Mouse (Mus musculus) ovary, adult 18-20 months (tissue): ENCODE data around the gene Ublcp1.
"Not testable (repeated sequence)": the region's sequence is repeated elsewhere in the genome, so short reads cannot be mapped to it uniquely, and the experiment has no call there.

ENCODE experiments used
- DNase-seq: peaks from one replicate; pipeline ENCODE4 v3.0.0; 2022; ENCODE audit warnings: low spot score, mixed read lengths

The Ublcp1 gene

DNA sequence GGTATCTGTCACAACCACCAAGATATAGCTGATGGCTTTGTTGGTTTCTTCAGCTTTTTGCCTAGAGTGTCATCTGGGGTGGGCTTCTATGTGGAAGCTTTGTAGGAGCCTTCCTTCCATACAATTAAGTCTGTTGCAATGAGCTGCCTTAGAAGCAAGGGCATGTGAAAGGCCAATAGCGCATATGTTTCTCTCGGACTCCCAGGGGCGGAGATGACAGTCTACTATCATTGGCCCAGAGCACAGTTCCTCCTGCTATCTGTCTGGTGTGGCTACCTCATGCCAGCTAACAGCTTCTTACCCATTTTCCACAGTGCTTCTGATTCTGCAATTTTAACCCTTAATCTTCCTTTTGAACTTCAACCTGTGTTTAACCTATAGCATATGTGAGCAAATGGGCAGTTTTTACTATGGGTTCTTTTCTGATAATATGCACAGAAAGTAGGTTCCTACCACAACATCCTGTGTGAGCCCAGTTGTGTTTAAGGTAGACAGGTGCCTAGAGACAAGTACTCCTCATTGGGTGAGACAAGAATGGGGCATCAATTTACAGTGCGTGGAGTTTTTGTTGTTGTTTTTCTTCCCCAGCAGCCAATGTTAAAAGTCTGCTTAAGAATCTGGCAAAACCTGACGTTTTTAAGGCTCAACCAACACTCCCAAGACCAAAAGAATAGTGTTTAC is 24.5 kb upstream of the Ublcp1 start:
- no peak for DNase-seq

GRCm38 (mm10) chr11:44489117-44489516 is 18.8 kb upstream of the Ublcp1 start:
- no peak for DNase-seq

GRCm38 (mm10) chr11:44485089-44485736 is 14.9 kb upstream of the Ublcp1 start:
- no peak for DNase-seq

DNA sequence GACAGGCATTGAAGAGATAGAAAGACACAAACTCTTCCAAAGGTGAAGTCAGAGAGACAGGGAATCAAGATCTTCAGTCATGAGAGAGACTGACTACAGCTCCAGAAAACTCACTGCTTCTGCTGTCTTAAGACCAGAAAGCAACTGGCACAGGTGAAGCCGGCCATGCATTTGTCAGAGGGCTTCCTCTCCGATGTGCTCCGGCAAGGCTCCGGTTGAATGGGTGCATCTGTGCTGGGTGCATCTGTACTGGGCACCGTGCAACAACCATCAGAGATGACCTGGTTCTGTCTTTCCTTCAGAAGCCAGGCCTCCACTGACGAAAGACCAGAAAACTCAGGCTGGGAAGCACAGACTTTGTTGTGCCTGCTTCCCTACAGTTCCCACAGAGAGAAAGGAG is 9.9 kb upstream of the Ublcp1 start:
- DNase-seq, result no peak

GRCm38 (mm10) chr11:44478382-44478781 is 8.1 kb upstream of the Ublcp1 start:
- no peak for DNase-seq

DNA sequence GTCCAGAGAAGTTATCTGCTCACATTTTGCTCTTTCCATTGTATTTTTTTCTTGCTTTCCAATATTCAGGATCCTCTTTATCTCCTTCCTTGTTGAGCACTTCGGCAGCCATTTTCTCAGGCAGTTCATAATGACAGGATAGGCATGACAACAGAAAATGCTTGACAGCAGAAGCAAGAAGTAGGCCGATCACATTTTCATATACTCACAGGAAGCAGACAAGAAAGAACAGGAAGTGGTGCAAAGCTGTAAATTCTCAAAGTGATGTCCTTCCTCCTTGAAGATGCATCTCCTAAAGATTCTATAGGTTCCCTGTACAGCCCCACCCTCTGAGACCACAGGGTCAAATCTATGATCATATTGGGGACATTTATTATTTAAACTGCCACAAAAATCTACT is 6.1 kb upstream of the Ublcp1 start:
- no peak for DNase-seq

GRCm38 (mm10) chr11:44475467-44475866 is 5.2 kb upstream of the Ublcp1 start:
- DNase-seq, result no peak

DNA sequence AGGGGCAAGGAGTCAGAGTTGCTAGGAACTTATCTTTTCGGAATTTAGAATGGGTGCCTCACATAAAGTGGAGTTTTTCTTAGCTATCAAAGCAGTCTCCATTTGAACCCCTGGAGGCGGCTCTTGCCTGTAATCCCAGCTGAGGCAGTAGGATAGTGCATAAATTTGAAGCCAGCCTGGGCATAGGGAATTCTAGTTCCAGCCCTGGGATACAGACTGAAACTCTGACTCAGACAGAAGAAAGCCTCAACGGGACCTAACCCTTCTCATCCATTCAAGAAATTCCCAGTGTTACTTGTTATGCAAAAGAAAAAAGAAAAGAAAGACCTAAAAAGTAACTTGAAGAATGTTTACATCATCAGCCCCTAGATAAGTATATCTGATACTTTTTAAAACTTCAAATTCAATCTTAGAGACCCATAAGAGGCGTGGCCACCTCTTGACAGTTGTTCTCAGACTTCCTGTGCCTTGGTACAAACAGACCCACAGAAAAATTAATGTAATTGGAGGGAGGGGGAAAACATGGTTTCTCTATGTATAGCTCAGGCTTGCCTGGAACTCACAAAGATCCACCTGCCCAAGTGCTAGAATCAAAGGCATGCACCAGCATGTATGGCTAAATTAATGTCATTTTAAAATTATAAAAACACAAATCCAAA is 1.2 kb upstream of the Ublcp1 start:
- no peak for DNase-seq

DNA sequence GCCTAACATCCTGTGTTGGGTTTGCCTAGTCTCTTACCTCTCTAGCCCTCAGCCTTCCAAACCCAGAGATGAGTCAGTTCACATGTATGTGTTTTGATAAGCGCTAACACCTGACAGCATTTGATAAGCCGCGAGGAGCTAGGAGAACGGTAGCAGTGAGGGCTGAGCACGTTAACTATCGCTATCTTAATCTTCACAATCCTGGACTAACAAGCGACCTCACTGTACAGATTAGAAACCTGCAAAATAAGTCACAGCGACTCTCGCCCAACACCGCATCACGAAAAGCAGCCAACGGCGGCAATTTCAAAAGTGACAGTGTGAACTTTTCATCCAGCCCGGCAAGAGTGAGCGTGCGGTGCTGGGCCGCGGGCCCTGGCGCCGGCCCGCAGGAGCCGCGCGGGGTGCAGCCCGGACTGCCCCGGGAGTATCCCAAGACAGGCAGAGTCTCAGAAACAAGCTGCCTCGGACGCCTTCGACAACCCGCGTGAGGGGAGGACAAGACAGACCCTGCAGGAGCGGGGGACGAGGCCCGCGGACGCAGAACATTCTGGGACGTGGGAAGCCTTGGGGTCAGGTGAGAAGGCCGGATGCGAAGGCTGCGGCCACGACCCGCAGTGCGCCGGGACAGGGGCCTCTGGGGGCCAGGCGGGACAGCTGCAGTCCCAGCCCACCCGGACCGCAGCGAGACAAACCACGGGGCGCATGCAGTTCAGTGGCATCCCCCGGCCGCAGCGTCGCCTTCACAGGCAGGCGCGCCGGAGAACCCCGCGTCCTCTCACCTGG is 459 bp downstream of the Ublcp1 start:
- DNase-seq, result no peak

DNA sequence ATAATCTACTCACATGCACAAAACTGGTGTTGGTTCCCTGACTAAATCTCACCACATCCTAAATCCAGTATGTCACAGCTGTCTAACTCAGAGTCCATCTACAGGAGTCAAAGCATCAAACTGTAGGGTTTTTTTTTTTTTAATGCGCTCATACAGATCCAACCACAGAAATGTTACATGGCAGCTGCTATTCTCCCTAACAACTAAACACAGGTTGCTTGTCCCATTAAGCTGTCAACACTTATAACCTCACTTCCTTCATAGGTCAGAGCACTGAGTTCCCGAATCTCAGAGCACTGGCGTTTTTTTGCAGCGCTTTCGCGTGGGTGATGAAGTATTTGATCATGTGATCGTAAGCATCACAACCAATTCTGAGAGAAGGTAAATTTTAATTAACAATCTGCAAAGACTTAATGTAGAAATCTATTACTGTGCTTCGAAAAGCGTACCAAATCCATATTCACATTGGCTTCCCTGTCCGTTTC is 1.9 kb downstream of the Ublcp1 start:
- no peak for DNase-seq

- no peak for DNase-seq
These were observed 3.3 kb downstream of the Ublcp1 start for GRCm38 (mm10) chr11:44466949-44467442.

DNA sequence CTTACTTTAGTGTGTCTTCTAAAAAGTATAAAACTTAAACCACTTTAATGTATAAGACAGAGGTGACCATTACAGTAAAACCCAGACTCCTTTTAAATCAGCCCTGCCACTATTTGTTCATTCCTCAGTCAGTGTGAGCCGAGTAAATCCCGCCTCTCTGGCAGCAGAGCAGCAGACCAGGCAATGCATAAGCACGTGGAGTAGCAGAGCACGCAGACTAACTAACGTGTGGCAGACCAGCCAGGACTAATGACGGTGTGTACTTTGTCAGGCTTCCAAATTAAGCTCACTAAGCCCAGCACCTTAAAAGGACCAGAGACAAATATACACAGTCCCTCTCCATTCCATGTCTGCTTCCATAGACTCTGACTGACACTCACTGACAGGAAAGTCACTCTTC is 8.8 kb downstream of the Ublcp1 start:
- no peak for DNase-seq

- no peak for DNase-seq
These were observed 16.9 kb downstream of the Ublcp1 start for GRCm38 (mm10) chr11:44453423-44453822.

DNA sequence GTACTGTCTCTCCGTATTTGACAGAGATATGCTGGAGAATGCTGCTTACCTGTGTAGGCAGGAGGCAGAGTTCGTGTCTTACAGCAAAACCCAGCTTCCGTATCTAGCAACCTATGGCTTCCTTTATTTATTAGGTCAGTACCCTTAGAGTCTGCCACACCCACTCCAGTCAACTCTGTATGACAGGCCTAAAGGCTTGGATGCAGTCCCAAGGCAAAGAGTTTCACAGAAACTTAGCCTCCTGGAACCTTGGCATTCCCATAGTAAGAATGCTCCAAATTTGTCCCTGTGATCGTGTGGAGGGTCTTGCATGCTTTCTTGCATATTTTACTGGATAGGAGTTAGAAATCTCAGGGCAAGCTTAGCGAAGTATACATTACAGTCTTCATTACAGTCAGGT is 18.3 kb downstream of the Ublcp1 start:
- not testable (repeated sequence) for DNase-seq

DNA sequence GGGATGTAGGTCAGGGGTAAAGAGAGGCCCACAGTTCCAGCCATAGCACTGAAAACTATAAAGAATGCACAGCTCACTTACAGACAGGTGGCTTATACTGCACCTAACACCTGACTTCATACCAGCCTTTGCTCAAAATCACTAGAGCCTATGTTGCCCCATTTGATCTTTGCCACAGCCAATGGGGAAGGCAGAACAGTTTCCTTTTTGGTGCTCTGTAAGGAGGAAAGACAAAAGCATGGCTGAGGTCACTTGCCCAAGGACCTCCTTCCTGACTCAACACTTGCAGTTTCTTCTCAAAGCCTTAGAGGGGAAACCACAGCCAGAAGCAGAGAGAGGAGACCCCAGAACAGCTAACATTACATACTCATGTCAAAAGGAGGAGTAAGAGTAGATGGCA is 19.3 kb downstream of the Ublcp1 start:
- no peak for DNase-seq

DNA sequence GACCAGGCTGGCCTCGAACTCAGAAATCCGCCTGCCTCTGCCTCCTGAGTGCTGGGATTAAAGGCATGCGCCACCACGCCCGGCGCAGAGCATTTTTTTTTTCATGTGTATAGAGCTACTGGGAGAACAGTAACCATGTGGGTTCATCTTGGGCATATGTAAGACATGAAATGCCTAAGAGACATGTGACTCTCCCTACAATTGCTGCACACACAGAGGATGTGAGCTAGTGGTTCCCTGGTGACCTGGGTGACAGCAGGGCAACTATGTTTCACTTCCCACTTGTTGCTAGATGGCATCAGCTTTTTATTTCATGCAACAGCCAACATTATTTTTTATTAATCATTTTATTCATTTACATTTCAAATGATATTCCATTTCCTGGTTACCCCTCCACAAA is 32.5 kb downstream of the Ublcp1 start:
- no peak for DNase-seq

DNA sequence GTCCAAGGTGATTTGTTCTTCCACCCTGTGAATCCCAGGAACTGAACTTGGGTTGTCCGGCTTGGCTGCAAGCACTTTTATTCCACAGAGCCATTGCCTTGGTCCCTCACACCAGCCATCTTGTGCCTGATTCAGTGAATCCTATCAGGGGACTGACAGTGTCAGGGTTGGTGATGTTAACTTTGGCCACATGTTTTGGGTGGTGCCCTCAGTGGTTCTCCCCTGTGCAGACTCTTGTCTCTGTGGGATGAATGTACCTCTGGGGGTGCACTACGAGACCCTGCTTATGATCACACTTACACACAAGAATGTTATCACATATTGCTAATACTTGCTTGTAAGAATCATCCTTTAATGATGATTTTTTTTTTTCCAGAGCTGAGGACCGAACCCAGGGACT is 40.3 kb downstream of the Ublcp1 start:
- DNase-seq, result no peak

- DNase-seq, result no peak
These were observed 42.3 kb downstream of the Ublcp1 start for GRCm38 (mm10) chr11:44427951-44428350.

DNA sequence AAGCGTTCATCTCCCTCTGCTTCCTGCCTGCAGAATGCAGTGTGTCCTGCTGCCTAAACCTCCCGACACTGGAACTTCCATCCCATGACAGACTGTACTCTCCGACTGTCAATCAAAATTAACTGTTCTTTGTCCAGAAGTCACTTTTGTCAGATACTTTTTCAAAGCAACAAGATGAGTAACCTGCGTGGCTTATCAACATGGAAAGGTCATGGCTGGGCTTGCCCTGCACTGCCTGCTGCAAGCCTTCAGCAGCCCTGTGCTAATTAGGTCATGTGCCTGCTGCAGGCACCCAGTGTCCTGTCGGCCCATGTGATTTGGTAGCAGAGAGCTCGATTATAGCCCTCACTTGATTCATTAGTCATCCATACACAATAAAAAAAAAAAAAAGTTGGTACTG is 44.7 kb downstream of the Ublcp1 start:
- DNase-seq, result no peak

GRCm38 (mm10) chr11:44425006-44425405 is 45.3 kb downstream of the Ublcp1 start:
- DNase-seq, result no peak

DNA sequence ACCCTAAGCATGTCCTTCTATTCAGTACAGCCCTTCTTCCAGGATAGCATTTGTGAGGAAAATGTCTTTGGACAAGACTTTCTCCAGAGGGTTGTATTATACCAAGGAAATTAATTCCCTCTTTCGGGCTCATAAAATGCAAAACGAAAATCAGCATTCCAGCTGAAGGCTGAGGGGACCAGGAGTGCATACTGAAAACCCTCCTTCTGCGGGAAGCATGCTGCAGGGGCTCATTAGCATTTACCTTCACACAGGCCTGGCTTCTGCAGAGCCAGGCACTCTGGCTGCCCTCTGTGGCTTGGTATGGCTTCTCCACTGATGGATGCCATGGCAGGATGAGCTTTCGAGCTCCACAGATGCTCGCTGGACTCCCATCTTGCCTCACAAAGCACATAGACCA is 46.3 kb downstream of the Ublcp1 start:
- no peak for DNase-seq

DNA sequence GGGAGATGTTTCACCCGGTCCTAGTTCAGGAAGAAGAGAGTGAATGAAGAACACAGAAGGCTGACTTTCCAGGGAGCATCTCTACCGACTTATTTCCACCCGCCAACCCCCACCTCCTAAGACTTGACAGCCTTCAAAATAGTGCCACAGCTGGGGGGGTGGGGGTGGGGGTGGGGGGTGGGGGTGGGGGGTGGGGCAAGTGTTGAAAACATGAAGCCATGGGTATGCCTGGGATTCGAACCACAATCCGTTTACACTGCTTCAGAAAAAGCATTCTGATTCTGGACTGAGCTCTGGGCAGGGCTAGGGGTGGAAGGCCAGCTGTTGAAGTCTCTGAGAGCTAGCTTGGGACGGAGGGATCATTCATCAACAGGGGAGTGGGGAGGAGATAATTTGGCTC is 47.0 kb downstream of the Ublcp1 start:
- DNase-seq, result no peak
